Mouse (Mus musculus) G1E (cell line): Measurements from ENCODE around the gene Cap1. TPM values are rescaled to one million over a fixed set of nuclear protein-coding genes. Genes with fewer than 3 reads are reported as not detected.

ENCODE experiments used
- ATAC-seq: 2 replicates; pipeline ENCODE4 v1.8.0; 2016; ENCODE audit warnings: mild to moderate bottlenecking; ENCODE audit not compliant: insufficient number of reproducible peaks, poor library complexity, low FRiP score, severe bottlenecking; ENCODE audit errors: extremely low read depth
- DNase-seq: peaks from one replicate; pipeline ENCODE4 v3.0.0; 2012; ENCODE audit warnings: low spot score
- H3K27me3 ChIP-seq: 2 replicates; pipeline ENCODE4 v1.6.1; 2012; ENCODE audit warnings: mild to moderate bottlenecking, low read length, inconsistent platforms; ENCODE audit not compliant: insufficient read depth
- H3K36me3 ChIP-seq: replicated peaks from 2 replicates; pipeline ENCODE3; 2012; ENCODE audit warnings: mild to moderate bottlenecking, inconsistent platforms
- H3K4me1 ChIP-seq: 2 replicates; pipeline ENCODE4 v1.6.1; 2012; ENCODE audit warnings: low read depth, low read length, inconsistent platforms, mixed read lengths; ENCODE audit not compliant: insufficient read depth
- H3K4me3 ChIP-seq: 2 replicates; pipeline ENCODE4 v1.5.1; 2012; ENCODE audit warnings: low read depth, mild to moderate bottlenecking, inconsistent platforms, low read length, moderate library complexity, mixed read lengths
- H3K9me3 ChIP-seq: replicated peaks from 2 replicates; pipeline ENCODE4 v1.6.1; 2012; ENCODE audit warnings: inconsistent platforms
- CTCF ChIP-seq: IDR thresholded peaks from 2 replicates; pipeline ENCODE4 v1.5.1; 2012; ENCODE audit warnings: low read depth, low read length, inconsistent platforms, mixed read lengths
- GATA1 ChIP-seq: IDR thresholded peaks from 2 replicates; pipeline ENCODE4 v1.6.1; 2012; ENCODE audit warnings: borderline replicate concordance, low read length, inconsistent platforms, mixed read lengths
- GATA2 ChIP-seq: IDR thresholded peaks from 2 replicates; pipeline ENCODE4 v1.6.1; 2012; ENCODE audit warnings: low read depth, low read length, inconsistent platforms, borderline replicate concordance
- POLR2AphosphoS5 ChIP-seq: IDR thresholded peaks from 2 replicates; pipeline ENCODE4 v1.6.1; 2012; ENCODE audit warnings: low read depth, low read length, inconsistent platforms; ENCODE audit not compliant: insufficient replicate concordance
- TAL1 ChIP-seq: conservative IDR thresholded peaks from 2 replicates; pipeline ENCODE4 v1.6.1; 2012; ENCODE audit warnings: low read depth, low read length, inconsistent platforms, mixed read lengths
- polyA plus RNA-seq: library from polyadenylated mRNA; stranded (reverse); fragments of >175 nt; gene quantifications from 2 replicates; pipeline ENCODE4 v1.2.3, GENCODE M21; 2012
- total RNA-seq, 2 experiments: library from RNA; stranded (forward) in 1 of 2; stranded (reverse) in 1 of 2; fragments of 200-1000 nt in 1 of 2; fragments of >200 nt in 1 of 2; fragmentation: Nextera tagmentation in 1 of 2; gene quantifications; 2 replicates each; pipeline ENCODE4 v1.2.3; 2014 to 2017

Gene Cap1
- total and polyA plus RNA-seq, 3 experiments, result 28.2 to 256 (median 186) TPM

- TF ChIP-seq GATA2, result no peak
- no peak for TF ChIP-seq TAL1
- TF ChIP-seq POLR2AphosphoS5, result no peak
- no peak for TF ChIP-seq GATA1
- TF ChIP-seq CTCF, result no peak
- DNase-seq, result peak; percentile 14
- H3K9me3 ChIP-seq, result no peaks in the 10 kb centered on the region
- H3K27me3 ChIP-seq, result no peaks in the 10 kb centered on the region
- peaks cover 71% of the 10 kb centered on the region for H3K36me3 ChIP-seq
- peak; percentile 77 for ATAC-seq
- H3K4me3 ChIP-seq, result no peak overlapping the region; the same call in 1 of the 2 replicates
- H3K4me1 ChIP-seq, result peaks cover 48% of the 10 kb centered on the region
These were observed 13.9 kb downstream of the Cap1 start for GRCm38 (mm10) chr4:122871989-122872388.

- H3K36me3 ChIP-seq, result peaks cover 73% of the 10 kb centered on the region
- no peak for ATAC-seq
- DNase-seq, result no peak
- H3K4me1 ChIP-seq, result peaks cover 47% of the 10 kb centered on the region
- H3K27me3 ChIP-seq, result no peaks in the 10 kb centered on the region
- no peak overlapping the region for H3K4me3 ChIP-seq
- TF ChIP-seq GATA2 (no peak), TAL1 (no peak), CTCF (no peak), GATA1 (no peak)
- no peaks in the 10 kb centered on the region for H3K9me3 ChIP-seq
These were observed 14.6 kb downstream of the Cap1 start for GRCm38 (mm10) chr4:122871269-122871668.

DNA sequence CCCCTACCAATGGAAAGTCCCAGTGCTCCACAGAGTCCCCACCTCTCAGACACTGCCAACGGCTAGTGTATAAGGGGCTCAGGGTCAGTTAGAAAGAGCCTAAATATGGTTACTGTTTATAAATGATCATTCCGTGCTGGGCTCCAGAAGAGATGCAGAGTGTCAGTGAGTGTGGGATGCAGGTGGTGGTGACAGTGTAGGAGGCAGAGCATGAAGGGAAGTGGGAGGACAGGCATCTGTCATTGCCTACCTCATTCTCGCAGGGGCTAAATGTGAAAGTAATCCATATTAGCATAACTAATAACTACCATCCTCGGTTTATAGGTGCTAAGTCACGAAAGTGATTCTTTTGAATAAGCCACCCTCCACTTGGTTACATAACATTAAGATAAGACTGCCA, 15.1 kb downstream of the Cap1 start:
- Histone ChIP-seq H3K4me3 (no peak overlapping the region), H3K36me3 (peaks cover 73% of the 10 kb centered on the region), H3K4me1 (peaks cover 43% of the 10 kb centered on the region), H3K9me3 (no peaks in the 10 kb centered on the region), H3K27me3 (no peaks in the 10 kb centered on the region)
- no peak for DNase-seq
- TF ChIP-seq POLR2AphosphoS5 (no peak), GATA2 (no peak), CTCF (no peak), GATA1 (no peak), TAL1 (no peak)
- no peak for ATAC-seq

- no peak for ATAC-seq
- TF ChIP-seq GATA1, result no peak
- peak; percentile 17; the same call in 1 of the 2 replicates for TF ChIP-seq CTCF
- H3K36me3 ChIP-seq, result peaks cover 73% of the 10 kb centered on the region
- H3K4me1 ChIP-seq, result peaks cover 36% of the 10 kb centered on the region
- no peaks in the 10 kb centered on the region for H3K27me3 ChIP-seq
- no peaks in the 10 kb centered on the region for H3K9me3 ChIP-seq
- H3K4me3 ChIP-seq, result no peak overlapping the region
- no peak for DNase-seq
These were observed 15.8 kb downstream of the Cap1 start for GRCm38 (mm10) chr4:122870027-122870426.

DNA sequence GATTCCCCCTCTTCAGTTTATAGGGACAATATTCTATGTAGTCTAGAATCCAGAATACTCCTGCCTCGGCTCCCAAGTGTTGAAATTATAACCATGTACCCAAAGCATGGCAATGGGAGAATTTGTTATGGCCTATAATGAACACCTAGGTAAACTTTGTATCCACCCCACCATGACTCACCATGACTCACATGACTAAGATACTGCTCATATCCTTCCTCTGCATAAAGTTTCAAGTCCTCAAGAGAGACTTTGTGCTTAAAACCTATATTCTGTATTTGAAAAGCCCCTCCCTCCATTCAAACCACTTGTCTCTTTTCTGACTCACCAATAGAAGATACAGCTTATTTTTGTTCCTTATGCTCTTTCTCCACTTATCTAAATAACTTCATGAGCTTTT, 17.8 kb downstream of the Cap1 start:
- DNase-seq, result no peak
- Histone ChIP-seq H3K4me3 (no peak overlapping the region), H3K27me3 (no peaks in the 10 kb centered on the region), H3K4me1 (peaks cover 22% of the 10 kb centered on the region), H3K36me3 (peaks cover 85% of the 10 kb centered on the region), H3K9me3 (no peaks in the 10 kb centered on the region)
- no peak for ATAC-seq
- no peak for TF ChIP-seq CTCF
- TF ChIP-seq POLR2AphosphoS5, result no peak
- no peak for TF ChIP-seq TAL1
- TF ChIP-seq GATA2, result no peak
- no peak for TF ChIP-seq GATA1

- H3K36me3 ChIP-seq, result peaks cover 88% of the 10 kb centered on the region
- DNase-seq, result no peak
- no peaks in the 10 kb centered on the region for H3K27me3 ChIP-seq
- no peak overlapping the region for H3K4me3 ChIP-seq
- H3K9me3 ChIP-seq, result no peaks in the 10 kb centered on the region
- H3K4me1 ChIP-seq, result peaks cover 9% of the 10 kb centered on the region
- TF ChIP-seq POLR2AphosphoS5, result no peak
- ATAC-seq, result no peak
These were observed 24.0 kb downstream of the Cap1 start for GRCm38 (mm10) chr4:122861836-122862235.

DNA sequence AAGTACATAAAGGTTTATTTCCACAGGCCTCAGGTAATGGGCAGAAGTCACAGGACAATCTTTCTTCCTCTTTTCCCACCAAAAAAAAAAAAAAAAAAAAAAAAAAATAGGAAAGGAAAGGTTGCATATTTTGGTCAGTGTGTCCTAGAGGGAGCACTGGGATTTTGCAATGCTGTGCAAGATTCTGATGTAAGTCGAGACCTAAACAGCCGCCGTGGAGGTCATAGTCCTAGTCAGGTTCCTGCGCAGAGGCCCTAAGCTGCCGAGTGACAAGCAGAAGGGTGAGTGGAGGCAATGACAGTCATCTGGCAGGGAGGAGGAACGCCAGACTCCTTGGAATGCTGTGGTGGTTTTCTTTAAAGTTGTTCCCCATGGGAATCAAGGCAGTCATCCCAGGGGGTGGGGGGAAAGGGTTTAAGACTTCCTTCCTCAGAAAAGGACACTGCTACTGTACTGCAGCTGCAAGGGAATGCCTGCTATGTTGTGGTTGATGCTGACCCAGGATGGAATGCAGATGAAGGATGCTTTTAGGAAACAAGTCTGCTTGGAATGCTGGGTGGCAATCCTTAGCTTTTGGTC, 26.7 kb downstream of the Cap1 start:
- Histone ChIP-seq H3K36me3 (peaks cover 89% of the 10 kb centered on the region), H3K4me3 (no peak overlapping the region), H3K4me1 (peaks cover 9% of the 10 kb centered on the region), H3K9me3 (no peaks in the 10 kb centered on the region), H3K27me3 (no peaks in the 10 kb centered on the region)
- DNase-seq (no peak), ATAC-seq (no peak)
- TF ChIP-seq TAL1 (no peak), POLR2AphosphoS5 (no peak), GATA2 (no peak), GATA1 (no peak), CTCF (no peak)
